Mouse (Mus musculus) E14TG2a.4 (cell line): ENCODE measurements around the gene Schip1.

ENCODE experiments used
- H3K27me3 ChIP-seq: 2 replicates; pipeline ENCODE4 v1.6.1; 2014; ENCODE audit warnings: low read length, control low read depth; ENCODE audit not compliant: insufficient read depth
- H3K36me3 ChIP-seq: 2 replicates; pipeline ENCODE4 v1.6.1; 2014; ENCODE audit warnings: low read length, control low read depth; ENCODE audit not compliant: insufficient read depth
- H3K4me1 ChIP-seq: replicated peaks from 2 replicates; pipeline ENCODE4 v1.6.1; 2014; ENCODE audit warnings: low read depth, low read length, control low read depth
- H3K4me3 ChIP-seq: replicated peaks from 2 replicates; pipeline ENCODE4 v1.5.1; 2014; ENCODE audit warnings: mild to moderate bottlenecking, low read length
- H3K9me3 ChIP-seq: 2 replicates; pipeline ENCODE4 v1.6.1; 2014; ENCODE audit warnings: low read length, control low read depth
- CTCF ChIP-seq: conservative IDR thresholded peaks from 2 replicates; pipeline ENCODE4 v1.5.1; 2014; ENCODE audit warnings: low read length
- NANOG ChIP-seq: IDR thresholded peaks from 2 replicates; pipeline ENCODE4 v1.6.1; 2014; ENCODE audit warnings: borderline replicate concordance, low read length, mixed read lengths
- POU5F1 ChIP-seq: IDR thresholded peaks from 2 replicates; pipeline ENCODE4 v1.6.1; 2014; ENCODE audit warnings: low read length, borderline replicate concordance

Schip1 gene

GRCm38 (mm10) chr3:68587567-68588245 is 523.1 kb downstream of the Schip1 start:
- Histone ChIP-seq H3K4me1 (peaks cover 69% of the 10 kb centered on the region), H3K9me3 (no peaks in the 10 kb centered on the region), H3K4me3 (no peak overlapping the region), H3K36me3 (peaks cover 51% of the 10 kb centered on the region), H3K27me3 (no peaks in the 10 kb centered on the region)
- TF ChIP-seq NANOG (no peak), CTCF (no peak), POU5F1 (no peak)

DNA sequence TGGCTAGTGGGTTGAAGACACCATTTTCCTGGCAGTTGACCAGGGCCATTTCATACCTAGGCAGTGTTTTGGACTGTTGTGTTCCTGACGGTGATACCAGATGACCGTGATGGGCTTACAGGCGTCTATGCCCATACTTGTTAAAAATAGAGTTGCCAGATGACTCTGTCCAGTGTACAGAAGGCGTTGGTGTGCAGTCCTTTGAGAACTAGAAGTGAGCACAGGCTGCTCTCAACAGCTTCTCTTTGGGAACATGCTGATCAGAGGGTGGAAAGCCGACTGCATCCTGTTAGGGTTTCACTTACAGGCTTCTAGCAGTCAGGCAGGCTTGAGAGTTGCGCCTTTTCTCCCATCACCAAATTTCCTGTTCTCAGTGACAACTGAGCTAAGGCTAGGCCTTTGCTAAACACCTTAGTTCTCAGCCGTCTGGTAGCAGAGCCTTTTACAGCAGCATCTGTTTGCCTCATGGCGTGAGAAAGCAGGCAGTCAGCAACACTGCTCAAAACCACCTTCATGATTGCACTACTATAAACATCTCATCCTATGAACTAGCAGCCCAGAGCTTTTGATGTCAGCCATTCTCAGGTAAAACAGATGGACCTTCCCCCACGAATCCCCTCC is 524.7 kb downstream of the Schip1 start:
- TF ChIP-seq CTCF (no peak), NANOG (no peak), POU5F1 (no peak)
- Histone ChIP-seq H3K36me3 (peaks cover 60% of the 10 kb centered on the region), H3K27me3 (no peaks in the 10 kb centered on the region), H3K9me3 (no peaks in the 10 kb centered on the region), H3K4me3 (no peak overlapping the region), H3K4me1 (peaks cover 65% of the 10 kb centered on the region)

DNA sequence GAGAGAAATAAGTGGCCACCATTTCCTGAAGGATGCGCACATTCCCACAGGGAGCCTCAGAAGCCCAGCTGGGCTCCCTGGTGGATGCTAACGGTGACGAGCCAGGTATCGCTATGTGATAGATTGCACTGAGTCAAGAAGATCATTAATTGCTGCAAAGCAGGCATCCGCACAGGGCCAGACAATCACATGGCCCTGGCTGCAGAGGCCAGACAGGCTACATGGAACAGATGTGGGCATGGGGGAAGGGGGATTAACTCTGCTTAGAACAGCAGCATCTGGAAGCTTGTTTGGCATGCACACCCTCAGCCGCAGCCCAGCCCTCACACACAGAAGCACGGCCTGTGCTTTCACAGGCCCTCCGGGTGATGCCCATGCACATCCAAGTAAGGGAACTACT is 525.8 kb downstream of the Schip1 start:
- Histone ChIP-seq H3K27me3 (no peaks in the 10 kb centered on the region), H3K4me1 (peaks cover 64% of the 10 kb centered on the region), H3K36me3 (peaks cover 68% of the 10 kb centered on the region), H3K9me3 (no peaks in the 10 kb centered on the region), H3K4me3 (no peak overlapping the region)
- TF ChIP-seq NANOG (no peak), CTCF (no peak), POU5F1 (no peak)

- Histone ChIP-seq H3K4me3 (no peak overlapping the region), H3K36me3 (peaks cover 81% of the 10 kb centered on the region), H3K9me3 (no peaks in the 10 kb centered on the region), H3K4me1 (peaks cover 48% of the 10 kb centered on the region), H3K27me3 (no peaks in the 10 kb centered on the region)
- TF ChIP-seq NANOG (no peak), CTCF (no peak), POU5F1 (no peak)
Measured at GRCm38 (mm10) chr3:68592575-68592974, 528.0 kb downstream of the Schip1 start.

GRCm38 (mm10) chr3:68593073-68593867 is 528.7 kb downstream of the Schip1 start:
- Histone ChIP-seq H3K27me3 (no peaks in the 10 kb centered on the region), H3K4me3 (no peak overlapping the region), H3K36me3 (peaks cover 81% of the 10 kb centered on the region), H3K4me1 (peaks cover 41% of the 10 kb centered on the region), H3K9me3 (no peaks in the 10 kb centered on the region)
- TF ChIP-seq NANOG (no peak), POU5F1 (no peak), CTCF (no peak)

- TF ChIP-seq NANOG (no peak), CTCF (no peak), POU5F1 (no peak)
- Histone ChIP-seq H3K27me3 (no peaks in the 10 kb centered on the region), H3K4me1 (peaks cover 27% of the 10 kb centered on the region), H3K36me3 (peaks cover 81% of the 10 kb centered on the region), H3K9me3 (no peaks in the 10 kb centered on the region), H3K4me3 (no peak overlapping the region)
Measured at GRCm38 (mm10) chr3:68595316-68595925, 530.8 kb downstream of the Schip1 start.

- peaks cover 24% of the 10 kb centered on the region for H3K4me1 ChIP-seq
- no peaks in the 10 kb centered on the region for H3K9me3 ChIP-seq
- no peak for TF ChIP-seq CTCF
- no peak for TF ChIP-seq POU5F1
- no peak for TF ChIP-seq NANOG
- H3K4me3 ChIP-seq: no peak overlapping the region
- no peaks in the 10 kb centered on the region for H3K27me3 ChIP-seq
- peaks cover 73% of the 10 kb centered on the region for H3K36me3 ChIP-seq
Measured at GRCm38 (mm10) chr3:68596938-68597337, 532.3 kb downstream of the Schip1 start.

DNA sequence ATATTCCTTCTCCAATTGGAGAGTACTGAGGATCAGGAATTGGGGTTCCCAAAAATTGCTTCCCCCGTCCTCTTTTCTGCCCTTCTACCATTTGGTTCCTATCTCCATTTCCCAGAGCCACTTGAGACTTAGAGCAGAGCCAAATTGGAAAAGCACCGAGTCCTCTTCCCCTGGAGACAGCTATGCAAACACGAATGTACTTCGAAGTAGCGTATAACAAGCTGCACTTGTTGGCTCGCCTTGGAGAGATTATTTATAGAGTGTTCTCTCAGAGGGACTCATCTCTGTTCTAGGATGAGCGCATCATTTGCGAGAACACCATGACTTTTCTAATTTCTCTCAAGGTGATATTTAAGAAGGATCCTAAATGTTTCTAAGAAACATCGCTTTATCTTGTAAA is 538.3 kb downstream of the Schip1 start:
- H3K4me1 ChIP-seq: peaks cover 39% of the 10 kb centered on the region
- peaks cover 79% of the 10 kb centered on the region for H3K36me3 ChIP-seq
- TF ChIP-seq CTCF (no peak), NANOG (no peak), POU5F1 (no peak)
- no peak overlapping the region for H3K4me3 ChIP-seq
- no peaks in the 10 kb centered on the region for H3K9me3 ChIP-seq
- H3K27me3 ChIP-seq: no peaks in the 10 kb centered on the region

DNA sequence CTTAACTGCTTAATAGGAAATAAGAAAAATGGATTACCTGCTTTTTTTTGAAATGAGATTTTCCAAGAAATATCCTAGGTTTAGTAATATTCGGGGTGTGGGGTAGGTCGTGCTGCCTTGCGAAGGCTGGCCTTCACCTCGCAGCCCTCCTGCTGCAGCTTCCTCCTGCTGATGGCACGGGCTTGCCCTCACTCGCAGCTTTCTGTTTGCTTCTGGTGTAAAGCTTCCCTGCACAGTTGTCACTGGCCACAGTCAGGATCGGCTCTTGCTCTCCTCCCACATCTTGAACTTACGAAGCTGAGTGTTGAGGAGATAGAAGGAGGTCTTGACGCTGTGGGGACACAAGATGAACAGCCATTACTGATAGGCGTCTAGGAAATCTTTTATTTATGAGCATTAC is 539.9 kb downstream of the Schip1 start:
- no peak for TF ChIP-seq CTCF
- TF ChIP-seq NANOG: no peak
- TF ChIP-seq POU5F1: no peak
- Histone ChIP-seq H3K4me1 (peaks cover 52% of the 10 kb centered on the region), H3K36me3 (peaks cover 65% of the 10 kb centered on the region), H3K4me3 (no peak overlapping the region), H3K27me3 (no peaks in the 10 kb centered on the region), H3K9me3 (no peaks in the 10 kb centered on the region)
